Mouse (Mus musculus): ENCODE measurements around the gene Stk32c. TPM values are rescaled to one million over a fixed set of nuclear protein-coding genes. Genes with fewer than 3 reads are reported as not detected.

Stk32c gene
- polyA plus RNA-seq, 1 experiment from 2014 or later: 0.22 TPM

DNA sequence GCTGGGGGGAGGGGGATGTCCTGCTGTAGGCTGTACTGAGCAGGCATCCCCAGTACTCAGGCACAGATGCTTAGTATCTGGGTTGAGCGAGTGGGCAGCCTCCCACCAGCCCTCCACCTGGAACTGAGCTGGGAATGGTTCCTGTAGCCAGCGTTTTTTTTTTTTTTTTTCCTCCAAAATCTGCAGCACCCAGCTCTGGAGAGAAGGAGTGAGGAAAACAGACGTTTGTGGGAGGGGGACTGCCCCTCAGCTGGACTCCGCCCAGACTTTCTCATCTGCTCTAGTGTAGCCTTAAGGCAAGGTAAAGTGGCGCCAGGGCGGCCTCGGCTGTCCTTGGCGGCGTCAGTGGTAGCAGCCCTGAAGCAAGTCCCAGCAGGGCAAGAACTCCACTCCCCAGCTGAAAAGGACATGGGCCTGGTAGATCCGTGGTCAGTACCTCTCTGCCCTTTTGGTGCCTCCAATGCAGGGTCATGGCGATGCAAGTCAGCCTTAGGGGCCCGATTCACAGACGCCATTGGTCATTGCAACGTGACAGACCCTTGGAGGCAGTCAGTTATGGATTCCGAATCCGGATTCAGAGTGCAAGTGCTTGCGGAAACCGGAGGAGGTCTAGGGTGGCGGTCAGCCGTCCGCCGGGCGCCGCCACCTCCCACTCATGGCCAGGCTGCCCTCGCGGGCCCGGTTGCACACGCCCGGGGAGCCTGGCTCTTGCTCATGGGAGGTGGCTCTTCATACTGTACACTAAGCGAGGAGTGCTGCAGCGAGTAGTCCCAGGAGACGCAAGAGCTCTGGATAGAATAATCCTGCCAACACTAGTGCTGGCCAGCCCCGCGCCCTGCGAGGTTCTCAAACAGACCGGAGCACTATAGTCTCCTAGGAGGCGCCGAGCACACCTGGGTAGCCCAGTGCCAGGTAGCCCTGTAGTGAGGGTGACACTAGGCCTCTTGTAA, 34.1 kb upstream of the Stk32c start:
- 2% methylated on average over 38 of the region's 38 CpGs for WGBS
- DNase-seq (ENCODE audit: low spot score): peak; percentile 62
- H3K9me3 ChIP-seq (replicated peaks): no peaks in the 10 kb centered on the region
- H3K27me3 ChIP-seq (ENCODE audit: low read depth, poor library complexity, severe bottlenecking): peaks cover 87% of the 10 kb centered on the region
- no peaks in the 10 kb centered on the region for H3K36me3 ChIP-seq
- H3K27ac ChIP-seq (replicated peaks): peak overlapping the region; percentile 90
- peak overlapping the region; percentile 75 for H3K4me3 ChIP-seq
- peaks cover 49% of the 10 kb centered on the region for H3K4me1 ChIP-seq

DNA sequence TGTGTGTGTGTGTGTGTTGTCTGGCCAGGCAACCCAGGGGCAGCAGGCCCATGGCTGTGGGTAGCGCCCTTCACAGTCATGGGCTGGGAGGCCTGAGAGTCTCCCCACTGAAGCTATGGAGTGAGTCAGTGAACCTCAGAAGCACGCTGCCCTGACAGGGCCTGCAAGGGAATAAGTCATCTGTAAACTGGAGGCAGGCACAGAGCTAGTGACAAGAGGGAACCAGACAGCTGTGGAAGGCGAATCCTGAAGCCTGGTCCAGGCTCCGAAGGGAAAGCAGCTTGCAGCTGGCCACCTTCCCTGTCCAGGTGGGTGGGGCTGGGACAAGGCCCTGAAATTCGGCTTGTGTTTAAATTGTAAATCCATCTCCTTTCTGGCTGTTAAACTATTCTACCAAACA, 33.0 kb upstream of the Stk32c start:
- H3K4me1 ChIP-seq: peaks cover 41% of the 10 kb centered on the region
- WGBS: 73% methylated on average over 5 of the region's 5 CpGs

DNA sequence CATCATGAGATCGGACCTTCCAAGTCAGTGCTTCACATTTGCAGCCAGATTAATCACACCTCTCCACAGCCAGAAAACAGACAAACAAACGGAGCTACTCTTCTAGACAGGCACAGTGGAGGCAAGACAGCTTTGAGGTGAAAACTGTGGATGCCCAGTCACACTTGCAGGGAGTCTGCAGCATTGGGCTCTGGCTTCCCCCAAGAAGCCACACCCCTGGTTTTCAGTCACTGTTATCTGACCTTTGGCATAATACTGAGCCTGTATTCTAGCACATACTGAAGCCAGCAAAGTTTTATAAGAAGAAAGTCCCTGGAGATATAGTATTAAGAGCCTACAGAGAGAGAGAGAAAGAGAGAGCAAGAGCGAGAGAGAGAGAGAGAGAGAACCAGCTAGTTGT, 26.3 kb upstream of the Stk32c start:
- 87% methylated on average over 3 of the region's 3 CpGs for WGBS
- no peak overlapping the region for H3K27ac ChIP-seq (replicated peaks)
- H3K36me3 ChIP-seq: no peaks in the 10 kb centered on the region
- no peaks in the 10 kb centered on the region for H3K9me3 ChIP-seq (replicated peaks)
- no peak overlapping the region for H3K4me3 ChIP-seq
- peaks cover 29% of the 10 kb centered on the region for H3K27me3 ChIP-seq (ENCODE audit: low read depth, poor library complexity, severe bottlenecking)
- H3K4me1 ChIP-seq: peaks cover 16% of the 10 kb centered on the region
- no peak for DNase-seq (ENCODE audit: low spot score)

More for the DNA sequence above, 33.0 kb upstream of the Stk32c start:
- Histone ChIP-seq H3K4me3 (no peak overlapping the region), H3K27ac (replicated peaks) (no peak overlapping the region), H3K27me3 (ENCODE audit: low read depth, poor library complexity, severe bottlenecking) (peaks cover 86% of the 10 kb centered on the region), H3K36me3 (no peaks in the 10 kb centered on the region), H3K9me3 (replicated peaks) (no peaks in the 10 kb centered on the region)
- DNase-seq (ENCODE audit: low spot score): no peak

DNA sequence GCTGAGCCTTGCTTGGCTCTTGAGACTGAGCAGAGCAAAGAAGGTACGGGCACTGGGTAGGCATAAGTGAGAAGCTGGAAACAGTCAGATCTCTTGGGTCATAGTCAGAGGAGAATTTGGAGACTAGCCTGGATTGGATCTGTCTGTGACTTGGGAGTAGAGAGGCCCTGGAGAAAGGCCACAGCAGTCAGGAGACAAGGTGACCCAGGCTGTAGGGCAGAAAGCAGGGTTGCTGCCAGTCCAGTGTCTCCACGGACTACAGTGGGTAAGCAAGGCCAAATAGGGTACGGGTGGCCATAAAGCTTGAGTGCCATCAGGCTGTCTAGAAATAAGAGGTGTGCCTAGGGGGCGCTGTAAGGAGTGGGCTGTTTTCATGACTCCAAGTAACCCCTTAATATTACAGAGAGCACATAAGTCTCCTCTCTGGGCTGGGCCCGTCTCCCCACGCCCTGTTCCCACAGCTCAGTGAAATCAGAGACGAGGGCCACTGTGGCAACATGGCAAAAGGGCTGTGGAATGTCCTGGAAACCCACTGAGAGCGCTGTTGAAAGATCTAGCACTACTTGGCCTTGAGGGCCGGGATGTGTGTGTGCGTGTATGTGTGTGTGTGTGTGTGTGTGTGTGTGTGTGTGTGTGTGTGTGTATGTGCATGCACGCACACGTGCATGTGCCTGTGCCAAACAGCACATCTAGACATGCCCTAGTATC, 22.7 kb upstream of the Stk32c start:
- DNase-seq (ENCODE audit: low spot score): no peak
- H3K4me1 ChIP-seq: peaks cover 18% of the 10 kb centered on the region
- WGBS: 89% methylated on average over 12 of the region's 12 CpGs

DNA sequence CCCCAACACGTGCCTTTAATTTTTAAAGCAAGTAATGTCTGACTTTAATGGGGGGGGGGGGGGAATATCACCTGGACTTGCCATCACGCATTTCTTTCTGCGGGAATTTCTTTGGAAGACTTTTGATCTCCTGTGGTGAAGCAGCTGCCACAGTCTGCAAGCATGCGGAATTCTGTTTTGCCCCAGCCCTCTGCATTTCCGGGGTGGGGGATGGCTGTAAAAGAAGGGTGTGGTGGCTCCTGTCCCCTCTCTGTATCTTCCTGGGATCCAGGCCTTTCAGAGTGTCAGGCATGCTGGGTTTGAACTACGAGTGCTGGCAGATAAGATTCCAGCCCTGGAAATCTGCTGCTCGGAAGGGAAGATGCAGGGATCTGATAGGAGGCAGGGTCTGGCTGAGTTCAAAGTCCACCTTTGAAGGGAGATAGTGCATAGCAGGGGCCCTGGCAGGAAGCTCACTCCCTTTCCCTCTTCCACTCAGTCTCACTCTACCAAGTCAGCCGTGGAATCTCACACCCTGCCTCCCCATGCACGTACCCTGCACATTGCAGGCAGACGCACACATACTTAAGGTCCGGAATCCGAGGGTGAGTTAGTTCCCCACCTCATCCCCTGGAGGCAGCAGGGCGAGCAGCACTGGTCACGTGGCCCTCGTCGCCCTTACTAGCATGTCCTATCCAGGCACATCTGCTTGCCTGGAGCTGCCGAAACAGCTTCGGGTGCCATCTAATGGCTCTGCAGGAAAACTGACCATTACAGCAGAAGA, 21.5 kb upstream of the Stk32c start:
- peak; percentile 75 for DNase-seq (ENCODE audit: low spot score)
- peak overlapping the region; percentile 50; the same call in 1 of the 2 replicates for H3K27ac ChIP-seq (replicated peaks)
- 7% methylated on average over 18 of the region's 18 CpGs for WGBS
- H3K4me3 ChIP-seq: peak overlapping the region; percentile 14; the same call in 1 of the 2 replicates
- no peaks in the 10 kb centered on the region for H3K9me3 ChIP-seq (replicated peaks)
- H3K27me3 ChIP-seq (ENCODE audit: low read depth, poor library complexity, severe bottlenecking): peaks cover 9% of the 10 kb centered on the region
- H3K4me1 ChIP-seq: peaks cover 18% of the 10 kb centered on the region
- H3K36me3 ChIP-seq: no peaks in the 10 kb centered on the region

More for the DNA sequence above, 22.7 kb upstream of the Stk32c start:
- Histone ChIP-seq H3K27me3 (ENCODE audit: low read depth, poor library complexity, severe bottlenecking) (peaks cover 9% of the 10 kb centered on the region), H3K27ac (replicated peaks) (no peak overlapping the region), H3K36me3 (no peaks in the 10 kb centered on the region), H3K9me3 (replicated peaks) (no peaks in the 10 kb centered on the region), H3K4me3 (no peak overlapping the region)

DNA sequence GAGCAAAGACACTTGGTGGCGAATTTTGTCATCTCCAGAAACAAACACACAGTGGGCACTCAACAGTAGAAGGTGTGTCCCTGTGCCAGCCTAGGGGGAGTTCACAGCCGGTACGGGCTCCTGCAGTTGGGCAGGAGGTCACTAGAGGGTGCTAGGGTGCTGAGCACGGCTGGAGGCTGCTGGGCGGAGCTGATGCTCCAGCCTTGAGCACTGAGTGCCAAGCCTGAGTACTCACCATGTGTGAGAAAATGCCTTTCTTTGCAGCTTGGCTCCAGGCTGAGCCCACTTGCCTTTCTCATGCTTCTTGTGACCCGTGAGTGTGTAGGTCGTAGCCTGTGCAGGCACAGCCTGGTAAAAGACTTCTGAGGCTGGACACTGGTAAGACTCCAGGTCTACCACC, 20.6 kb upstream of the Stk32c start:
- no peaks in the 10 kb centered on the region for H3K36me3 ChIP-seq
- peak; percentile 78 for DNase-seq (ENCODE audit: low spot score)
- H3K27ac ChIP-seq (replicated peaks): peak overlapping the region; percentile 58; the same call in 1 of the 2 replicates
- no peak overlapping the region for H3K4me3 ChIP-seq
- H3K27me3 ChIP-seq (ENCODE audit: low read depth, poor library complexity, severe bottlenecking): peaks cover 9% of the 10 kb centered on the region
- 3% methylated on average over 7 of the region's 7 CpGs for WGBS
- peaks cover 18% of the 10 kb centered on the region for H3K4me1 ChIP-seq
- no peaks in the 10 kb centered on the region for H3K9me3 ChIP-seq (replicated peaks)

DNA sequence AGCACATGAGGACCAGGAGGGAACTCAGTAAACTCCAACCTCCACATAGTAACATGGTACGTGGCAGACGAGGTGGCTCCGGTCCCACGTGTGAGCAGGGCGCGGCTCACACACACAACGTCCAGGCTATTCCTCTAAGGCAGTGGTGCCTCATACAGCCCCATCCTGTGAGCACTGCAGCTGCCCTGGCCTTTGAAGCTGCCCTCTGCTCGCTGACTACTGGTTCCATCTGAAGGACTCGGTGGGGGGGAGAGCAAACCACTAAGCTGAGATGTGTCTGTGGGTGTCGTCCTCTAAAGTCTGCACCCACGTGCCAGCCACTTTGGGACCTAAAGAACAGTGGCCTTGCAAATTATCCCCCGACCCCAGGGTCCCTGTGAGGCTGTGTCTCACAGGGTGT, 17.1 kb upstream of the Stk32c start:
- Histone ChIP-seq H3K36me3 (no peaks in the 10 kb centered on the region), H3K27me3 (ENCODE audit: low read depth, poor library complexity, severe bottlenecking) (no peaks in the 10 kb centered on the region), H3K9me3 (replicated peaks) (no peaks in the 10 kb centered on the region), H3K4me1 (peaks cover 18% of the 10 kb centered on the region), H3K27ac (replicated peaks) (no peak overlapping the region), H3K4me3 (no peak overlapping the region)
- 80% methylated on average over 12 of the region's 12 CpGs for WGBS
- DNase-seq (ENCODE audit: low spot score): no peak

DNA sequence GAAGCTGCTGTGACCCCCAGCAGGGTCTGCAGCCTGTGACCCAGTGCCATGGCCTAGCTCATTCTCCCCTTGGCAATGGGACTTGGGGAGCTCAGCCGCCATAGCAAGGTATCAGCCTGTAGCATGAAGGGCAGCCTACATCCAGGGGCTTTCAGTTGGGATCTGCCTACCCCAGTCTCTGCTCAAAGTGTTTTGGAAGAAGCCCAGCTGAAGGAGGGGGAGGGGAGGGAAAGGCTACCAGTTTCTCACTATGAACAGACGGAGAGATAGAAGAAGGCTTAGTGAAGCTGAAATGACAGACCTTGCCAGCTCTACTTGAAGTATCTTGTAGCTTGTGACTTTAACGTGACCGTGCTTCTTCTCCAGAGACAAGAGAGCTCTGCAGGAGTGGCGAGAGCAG, 16.7 kb upstream of the Stk32c start:
- H3K9me3 ChIP-seq (replicated peaks): no peaks in the 10 kb centered on the region
- H3K36me3 ChIP-seq: no peaks in the 10 kb centered on the region
- DNase-seq (ENCODE audit: low spot score): no peak
- no peaks in the 10 kb centered on the region for H3K27me3 ChIP-seq (ENCODE audit: low read depth, poor library complexity, severe bottlenecking)
- no peak overlapping the region for H3K27ac ChIP-seq (replicated peaks)
- no peak overlapping the region for H3K4me3 ChIP-seq
- H3K4me1 ChIP-seq: peaks cover 14% of the 10 kb centered on the region
- 83% methylated on average over 5 of the region's 5 CpGs for WGBS

DNA sequence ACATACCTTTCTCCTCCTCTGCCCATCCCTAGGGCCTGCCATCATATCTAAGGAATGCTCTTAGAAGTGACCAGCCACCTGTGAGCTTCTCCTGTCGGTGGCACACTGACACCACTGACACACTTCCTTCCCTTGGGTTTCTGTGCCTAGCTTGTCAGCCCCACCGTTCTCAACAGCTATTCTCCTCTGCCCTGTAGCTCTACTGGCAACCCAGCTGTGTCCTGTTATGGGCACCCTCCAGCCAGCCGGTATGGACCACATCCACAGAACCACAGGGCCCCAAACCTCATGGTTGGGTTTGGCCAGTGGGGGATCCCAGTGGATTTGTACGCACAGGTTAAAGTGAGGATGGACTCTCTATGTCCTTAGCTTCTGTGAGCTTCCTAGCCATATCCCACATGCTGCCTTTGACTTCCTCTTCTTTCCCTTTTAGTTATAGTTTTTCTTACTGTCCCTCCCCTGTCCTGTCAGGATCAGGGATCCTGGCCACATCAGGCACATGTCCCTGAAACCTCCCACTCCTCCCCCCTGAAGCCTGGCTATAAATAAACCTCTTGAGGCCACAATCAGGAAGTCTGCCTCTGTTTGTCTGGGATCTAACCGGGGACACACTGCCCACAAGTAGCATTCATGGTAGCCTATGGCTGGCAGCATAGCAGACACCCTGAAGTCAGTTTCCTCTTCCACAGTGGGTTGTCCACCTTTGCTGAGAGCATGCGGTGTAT, 15.5 kb upstream of the Stk32c start:
- Histone ChIP-seq H3K4me3 (no peak overlapping the region), H3K9me3 (replicated peaks) (no peaks in the 10 kb centered on the region), H3K36me3 (no peaks in the 10 kb centered on the region), H3K4me1 (peaks cover 1% of the 10 kb centered on the region), H3K27me3 (ENCODE audit: low read depth, poor library complexity, severe bottlenecking) (no peaks in the 10 kb centered on the region), H3K27ac (replicated peaks) (no peak overlapping the region)
- WGBS: 85% methylated on average over 6 of the region's 6 CpGs
- no peak for DNase-seq (ENCODE audit: low spot score)

DNA sequence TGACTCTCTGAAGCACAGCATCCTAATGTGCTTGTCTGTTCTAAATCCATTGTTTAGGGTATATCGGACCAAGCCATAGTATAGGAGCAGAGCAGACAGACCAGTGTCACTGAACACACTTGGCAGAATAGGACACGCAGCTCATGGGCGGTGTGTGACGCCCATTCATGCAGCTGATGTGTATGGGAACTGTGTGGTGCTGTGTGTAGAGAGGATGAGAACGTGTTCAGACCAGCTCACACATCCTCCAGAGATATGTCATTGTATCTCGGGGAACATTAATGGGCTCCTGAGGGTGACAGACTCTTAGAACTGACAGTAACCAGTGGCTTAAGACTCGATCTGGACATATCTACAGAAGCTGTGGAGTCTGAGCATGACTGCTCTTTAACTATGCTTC, 13.3 kb upstream of the Stk32c start:
- WGBS: 91% methylated on average over 7 of the region's 7 CpGs

DNA sequence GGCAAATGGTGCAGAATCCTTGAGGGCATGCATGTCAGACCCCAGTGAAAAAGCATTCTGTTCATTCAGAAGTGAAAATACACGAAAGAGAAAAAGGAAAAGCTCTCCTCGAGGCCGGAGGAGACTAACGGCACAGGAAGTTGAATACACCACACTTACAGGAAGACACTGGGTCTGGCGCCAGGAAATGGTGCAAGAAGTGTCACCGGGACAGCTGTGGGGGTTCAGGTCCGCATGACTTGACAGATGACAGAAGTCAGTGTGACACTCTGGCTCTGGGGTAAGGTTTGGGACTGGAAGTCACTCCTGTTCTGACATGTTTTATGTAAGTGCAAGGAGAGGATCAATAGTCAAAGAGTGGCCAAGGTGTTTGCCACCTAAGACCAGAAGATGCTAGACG, 11.6 kb upstream of the Stk32c start:
- no peak for DNase-seq (ENCODE audit: low spot score)
- Histone ChIP-seq H3K4me3 (no peak overlapping the region), H3K36me3 (no peaks in the 10 kb centered on the region), H3K4me1 (peaks cover 12% of the 10 kb centered on the region), H3K9me3 (replicated peaks) (no peaks in the 10 kb centered on the region), H3K27ac (replicated peaks) (0 out of 2 replicates have a peak overlapping the region, but pooled peaks have one; percentile 42), H3K27me3 (ENCODE audit: low read depth, poor library complexity, severe bottlenecking) (no peaks in the 10 kb centered on the region)
- 83% methylated on average over 8 of the region's 8 CpGs for WGBS

More for the DNA sequence above, 13.3 kb upstream of the Stk32c start:
- Histone ChIP-seq H3K36me3 (no peaks in the 10 kb centered on the region), H3K9me3 (replicated peaks) (no peaks in the 10 kb centered on the region), H3K27ac (replicated peaks) (no peak overlapping the region), H3K4me3 (no peak overlapping the region), H3K4me1 (peaks cover 11% of the 10 kb centered on the region), H3K27me3 (ENCODE audit: low read depth, poor library complexity, severe bottlenecking) (no peaks in the 10 kb centered on the region)
- DNase-seq (ENCODE audit: low spot score): no peak

DNA sequence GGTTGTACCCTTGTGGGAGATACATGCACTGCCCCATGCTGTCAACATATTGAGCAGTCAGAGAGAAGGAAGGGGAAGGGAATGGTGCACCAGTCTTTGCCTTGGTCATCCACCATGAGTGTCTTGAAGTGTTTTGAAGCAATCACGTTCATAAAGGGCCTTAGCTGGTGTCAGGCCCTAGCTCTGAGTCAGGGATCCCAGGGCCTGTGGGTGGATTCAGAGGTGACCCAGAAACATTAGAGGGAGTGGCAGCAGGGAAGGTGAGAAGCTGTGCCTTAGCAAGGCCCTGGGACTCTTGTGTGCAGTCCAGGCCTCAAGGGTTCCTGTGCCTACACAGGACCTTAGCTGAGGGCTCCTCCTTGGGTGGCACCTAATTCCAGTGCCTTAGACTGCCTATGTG, 11.0 kb upstream of the Stk32c start:
- Histone ChIP-seq H3K4me1 (peaks cover 15% of the 10 kb centered on the region), H3K27me3 (ENCODE audit: low read depth, poor library complexity, severe bottlenecking) (no peaks in the 10 kb centered on the region), H3K36me3 (no peaks in the 10 kb centered on the region), H3K27ac (replicated peaks) (no peak overlapping the region), H3K9me3 (replicated peaks) (no peaks in the 10 kb centered on the region), H3K4me3 (no peak overlapping the region)
- no peak for DNase-seq (ENCODE audit: low spot score)
- WGBS: 89% methylated on average over 1 of the region's 1 CpGs
